Mouse (Mus musculus): Measurements from ENCODE around the gene Ankrd39. TPM values are rescaled to one million over a fixed set of nuclear protein-coding genes. Genes with fewer than 3 reads are reported as not detected.

Ankrd39 gene
- 7.7 TPM for polyA plus RNA-seq (2014; fragmentation: Illumina TruSeq; extraction: RNeasy Lipid Tissue Mini Kit (QIAGEN cat#74804); ENCODE audit: low read depth, low replicate concordance)

GRCm38 (mm10) chr1:36546888-36547471 is at the start of gene Ankrd39:
Gene Ankrd39, minus strand, starts transcription at chr1:36547445.

GRCm38 (mm10) chr1:36558031-36558993 is 11.1 kb upstream of the Ankrd39 start, which contains the start of gene Sema4c:
Gene Sema4c, minus strand, starts transcription at chr1:36558349.

GRCm38 (mm10) chr1:36539186-36539585 is 8.1 kb downstream of the Ankrd39 start, which contains the start of gene Gm42417:
Gene Gm42417, minus strand, starts transcription at chr1:36539429.

GRCm38 (mm10) chr1:36536783-36537182 is 10.5 kb downstream of the Ankrd39 start, which contains the start of gene Ankrd23:
Gene Ankrd23, minus strand, starts transcription at chr1:36536883.

GRCm38 (mm10) chr1:36511289-36512021 is 35.8 kb downstream of the Ankrd39 start, which contains the start of gene Cnnm3:
Gene Cnnm3, plus strand, starts transcription at chr1:36511867.

Other genes with a start within 250 kb of the Ankrd39 start
- 8.6 TPM for gene Arid5a, start 239.7 kb downstream of the Ankrd39 start, polyA plus RNA-seq (2014; fragmentation: Illumina TruSeq; extraction: RNeasy Lipid Tissue Mini Kit (QIAGEN cat#74804); ENCODE audit: low read depth, low replicate concordance)
- gene Kansl3, start 178.3 kb downstream of the Ankrd39 start, polyA plus RNA-seq (2014; fragmentation: Illumina TruSeq; extraction: RNeasy Lipid Tissue Mini Kit (QIAGEN cat#74804); ENCODE audit: low read depth, low replicate concordance), result 41.1 TPM
- gene Fer1l5, start 175.2 kb downstream of the Ankrd39 start, polyA plus RNA-seq (2014; fragmentation: Illumina TruSeq; extraction: RNeasy Lipid Tissue Mini Kit (QIAGEN cat#74804); ENCODE audit: low read depth, low replicate concordance), result 0.52 TPM
- 29.3 TPM for gene Lman2l, start 102.2 kb downstream of the Ankrd39 start, polyA plus RNA-seq (2014; fragmentation: Illumina TruSeq; extraction: RNeasy Lipid Tissue Mini Kit (QIAGEN cat#74804); ENCODE audit: low read depth, low replicate concordance)
- gene Cnnm4, start 75.8 kb downstream of the Ankrd39 start, polyA plus RNA-seq (2014; fragmentation: Illumina TruSeq; extraction: RNeasy Lipid Tissue Mini Kit (QIAGEN cat#74804); ENCODE audit: low read depth, low replicate concordance), result 5.2 TPM
- 18.9 TPM for gene Cnnm3, start 35.6 kb downstream of the Ankrd39 start, polyA plus RNA-seq (2014; fragmentation: Illumina TruSeq; extraction: RNeasy Lipid Tissue Mini Kit (QIAGEN cat#74804); ENCODE audit: low read depth, low replicate concordance)
- 7.0 TPM for gene Ankrd23, start 10.6 kb downstream of the Ankrd39 start, polyA plus RNA-seq (2014; fragmentation: Illumina TruSeq; extraction: RNeasy Lipid Tissue Mini Kit (QIAGEN cat#74804); ENCODE audit: low read depth, low replicate concordance)
- not detected for gene Gm42417, start 8.0 kb downstream of the Ankrd39 start, polyA plus RNA-seq (2014; fragmentation: Illumina TruSeq; extraction: RNeasy Lipid Tissue Mini Kit (QIAGEN cat#74804); ENCODE audit: low read depth, low replicate concordance)
- 16.3 TPM for gene Sema4c, start 10.9 kb upstream of the Ankrd39 start, polyA plus RNA-seq (2014; fragmentation: Illumina TruSeq; extraction: RNeasy Lipid Tissue Mini Kit (QIAGEN cat#74804); ENCODE audit: low read depth, low replicate concordance)
- 6.2 TPM for gene Fam178b, start 135.7 kb upstream of the Ankrd39 start, polyA plus RNA-seq (2014; fragmentation: Illumina TruSeq; extraction: RNeasy Lipid Tissue Mini Kit (QIAGEN cat#74804); ENCODE audit: low read depth, low replicate concordance)
- gene Cox5b, start 144.0 kb upstream of the Ankrd39 start, polyA plus RNA-seq (2014; fragmentation: Illumina TruSeq; extraction: RNeasy Lipid Tissue Mini Kit (QIAGEN cat#74804); ENCODE audit: low read depth, low replicate concordance), result 325 TPM
- 0.86 TPM for gene 4933424G06Rik, start 162.7 kb upstream of the Ankrd39 start, polyA plus RNA-seq (2014; fragmentation: Illumina TruSeq; extraction: RNeasy Lipid Tissue Mini Kit (QIAGEN cat#74804); ENCODE audit: low read depth, low replicate concordance)
- 62.7 TPM for gene Actr1b, start 167.0 kb upstream of the Ankrd39 start, polyA plus RNA-seq (2014; fragmentation: Illumina TruSeq; extraction: RNeasy Lipid Tissue Mini Kit (QIAGEN cat#74804); ENCODE audit: low read depth, low replicate concordance)
- 13.1 TPM for gene Zap70, start 214.4 kb upstream of the Ankrd39 start, polyA plus RNA-seq (2014; fragmentation: Illumina TruSeq; extraction: RNeasy Lipid Tissue Mini Kit (QIAGEN cat#74804); ENCODE audit: low read depth, low replicate concordance)

All from adipose tissue, adult 10 weeks (tissue).